Mouse (Mus musculus) myocyte (in vitro differentiated cells): ENCODE measurements around the gene Bach2. TPM values are rescaled to one million over a fixed set of nuclear protein-coding genes. Genes with fewer than 3 reads are reported as not detected.

Source experiments
- H3K27me3 ChIP-seq: one replicate; pipeline ENCODE4 v1.6.1; 2011; ENCODE audit not compliant: control insufficient read depth, insufficient read depth, insufficient read length
- H3K36me3 ChIP-seq: one replicate; pipeline ENCODE4 v1.6.1; 2011; ENCODE audit not compliant: control insufficient read depth, insufficient read depth
- H3K4me2 ChIP-seq: one replicate; pipeline ENCODE4 v1.6.1; 2011; ENCODE audit warnings: low read depth, control low read depth
- H3K4me3 ChIP-seq: one replicate; pipeline ENCODE4 v1.5.1; 2011; ENCODE audit warnings: mild to moderate bottlenecking, control low read depth, moderate library complexity
- H3K79me2 ChIP-seq: one replicate; pipeline ENCODE4 v1.6.1; 2011; ENCODE audit not compliant: control insufficient read depth, insufficient read depth
- H3ac ChIP-seq: one replicate; pipeline ENCODE4 v1.6.1; 2011; ENCODE audit not compliant: control insufficient read depth, insufficient read length
- CEBPB ChIP-seq: IDR thresholded peaks from 2 replicates; pipeline ENCODE4 v1.6.1; 2011; ENCODE audit warnings: mild to moderate bottlenecking, moderate library complexity; ENCODE audit not compliant: poor library complexity, insufficient read depth, severe bottlenecking
- E2F4 ChIP-seq: IDR thresholded peaks from one replicate; pipeline ENCODE4 v1.6.1; 2011; ENCODE audit warnings: mild to moderate bottlenecking, control low read depth, moderate library complexity; ENCODE audit not compliant: insufficient read depth
- MAX ChIP-seq: IDR thresholded peaks from one replicate; pipeline ENCODE4 v1.6.1; 2011; ENCODE audit warnings: low read depth, mild to moderate bottlenecking, control low read depth
- MYOD1 ChIP-seq, 3 experiments: IDR thresholded peaks; one replicate each; pipeline ENCODE4 v1.6.1; 2011; ENCODE audit warnings: control low read depth in 2 of 3, low read depth in 2 of 3, mild to moderate bottlenecking in 2 of 3, moderate library complexity in 1 of 3; ENCODE audit not compliant: insufficient read length in 2 of 3, control insufficient read depth in 1 of 3
- MYOG ChIP-seq, 3 experiments: IDR thresholded peaks; one replicate each; pipeline ENCODE4 v1.6.1; 2011; ENCODE audit warnings: control low read depth in 2 of 3, low read depth in 2 of 3, mild to moderate bottlenecking in 2 of 3; ENCODE audit not compliant: insufficient read length in 2 of 3, control insufficient read depth in 1 of 3, insufficient read depth in 1 of 3
- POLR2A ChIP-seq: IDR thresholded peaks from one replicate; pipeline ENCODE4 v1.6.1; 2011; ENCODE audit warnings: low read depth, mild to moderate bottlenecking, control low read depth, moderate library complexity; ENCODE audit not compliant: insufficient read length
- POLR2AphosphoS2 ChIP-seq: IDR thresholded peaks from one replicate; pipeline ENCODE4 v1.6.1; 2011; ENCODE audit warnings: low read depth, control low read depth; ENCODE audit not compliant: insufficient read length
- REST ChIP-seq: IDR thresholded peaks from one replicate; pipeline ENCODE4 v1.6.1; 2011; ENCODE audit warnings: mild to moderate bottlenecking, control low read depth, moderate library complexity; ENCODE audit not compliant: insufficient read depth, insufficient read length
- SRF ChIP-seq: IDR thresholded peaks from one replicate; pipeline ENCODE4 v1.6.1; 2011; ENCODE audit warnings: low read depth; ENCODE audit not compliant: control insufficient read depth, insufficient read length
- TCF12 ChIP-seq: IDR thresholded peaks from one replicate; pipeline ENCODE4 v1.6.1; 2011; ENCODE audit warnings: mild to moderate bottlenecking, control low read depth; ENCODE audit not compliant: poor library complexity, insufficient read depth, severe bottlenecking
- TCF3 ChIP-seq: IDR thresholded peaks from one replicate; pipeline ENCODE4 v1.6.1; 2011; ENCODE audit warnings: low read depth, control low read depth; ENCODE audit not compliant: insufficient read length
- USF1 ChIP-seq: IDR thresholded peaks from one replicate; pipeline ENCODE4 v1.6.1; 2011; ENCODE audit warnings: low read depth, mild to moderate bottlenecking, control low read depth, moderate library complexity
- polyA plus RNA-seq: library from polyadenylated mRNA; unstranded; fragments of >200 nt; fragmentation: generic; extraction: Trizol; gene quantifications from one replicate; pipeline ENCODE4 v1.2.1, GENCODE M21; 2012; ENCODE audit warnings: missing spikeins

Gene Bach2
- polyA plus RNA-seq, 1 experiment: 0.29 TPM

DNA sequence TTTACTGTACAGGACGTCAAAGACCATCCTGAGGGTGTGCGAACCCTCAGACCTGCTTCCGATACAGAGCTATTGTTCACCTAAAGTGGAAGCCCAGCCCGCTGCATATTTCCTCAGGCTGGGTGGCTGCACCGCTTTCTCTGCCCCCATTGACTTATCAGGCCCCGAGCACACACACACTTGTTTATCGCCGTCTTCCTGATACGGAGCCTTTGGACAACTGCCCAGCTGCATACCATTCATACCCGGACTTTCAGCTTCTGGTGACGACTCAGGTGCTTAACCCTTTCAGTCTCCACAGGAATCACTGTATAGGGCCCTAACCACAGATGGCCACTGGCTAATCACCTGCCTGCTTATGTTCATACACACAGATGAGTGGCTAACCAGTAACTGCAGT lies 99.0 kb downstream of the Bach2 start:
- no peaks in the 10 kb centered on the region for H3K79me2 ChIP-seq
- TF ChIP-seq REST (no peak), MYOG (IDR thresholded peaks at IDR 0.05; ENCODE audit: control insufficient read depth in 1 of 3, insufficient read depth in 1 of 3, insufficient read length in 2 of 3, low read depth in 2 of 3) (no peak), MAX (no peak), TCF3 (no peak), SRF (no peak), POLR2AphosphoS2 (no peak)
- H3K4me2 ChIP-seq: no peak overlapping the region
- H3K4me3 ChIP-seq: no peak overlapping the region
- H3K27me3 ChIP-seq: no peaks in the 10 kb centered on the region
- no peak overlapping the region for H3ac ChIP-seq
- H3K36me3 ChIP-seq: no peaks in the 10 kb centered on the region

GRCm38 (mm10) chr4:32338451-32338850 lies 99.8 kb downstream of the Bach2 start:
- Histone ChIP-seq H3K27me3 (no peaks in the 10 kb centered on the region), H3K4me2 (no peak overlapping the region), H3ac (no peak overlapping the region), H3K79me2 (no peaks in the 10 kb centered on the region), H3K4me3 (no peak overlapping the region), H3K36me3 (no peaks in the 10 kb centered on the region)
- TF ChIP-seq MYOD1 (IDR thresholded peaks at IDR 0.05; ENCODE audit: control insufficient read depth in 1 of 3, insufficient read length in 2 of 3, low read depth in 2 of 3) (no peak), REST (no peak), MAX (no peak), USF1 (no peak), TCF3 (no peak), POLR2AphosphoS2 (no peak), POLR2A (no peak), SRF (no peak), MYOG (IDR thresholded peaks at IDR 0.05; ENCODE audit: control insufficient read depth in 1 of 3, insufficient read depth in 1 of 3, insufficient read length in 2 of 3, low read depth in 2 of 3) (no peak), E2F4 (no peak), CEBPB (no peak), TCF12 (no peak)

DNA sequence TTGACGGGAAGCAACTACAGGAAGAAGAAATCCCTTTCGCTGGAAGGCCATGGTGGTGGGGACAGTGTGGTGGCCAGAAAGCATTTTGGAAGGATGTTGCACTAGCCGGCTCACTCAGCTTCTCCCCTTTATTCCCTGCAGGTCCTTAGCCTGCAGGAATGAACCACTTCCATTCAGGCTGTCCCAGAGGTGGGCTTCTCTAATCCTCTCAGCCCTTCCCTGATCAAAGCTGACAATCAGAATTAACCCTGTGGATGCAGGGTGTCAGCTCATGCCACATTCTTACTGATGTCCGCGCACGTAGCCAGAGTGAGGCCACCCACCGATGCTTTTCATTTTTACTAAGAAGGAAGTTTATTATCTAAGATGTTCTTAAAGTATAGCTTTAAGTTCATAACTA lies 102.2 kb downstream of the Bach2 start:
- Histone ChIP-seq H3K36me3 (no peaks in the 10 kb centered on the region), H3K79me2 (no peaks in the 10 kb centered on the region), H3K4me3 (no peak overlapping the region), H3K27me3 (no peaks in the 10 kb centered on the region), H3ac (no peak overlapping the region), H3K4me2 (no peak overlapping the region)
- no peak for TF ChIP-seq SRF
- no peak for TF ChIP-seq MYOD1 (IDR thresholded peaks at IDR 0.05; ENCODE audit: control insufficient read depth in 1 of 3, insufficient read length in 2 of 3, low read depth in 2 of 3)
- no peak for TF ChIP-seq USF1
- no peak for TF ChIP-seq E2F4
- TF ChIP-seq MAX: no peak
- no peak for TF ChIP-seq POLR2AphosphoS2
- no peak for TF ChIP-seq TCF3
- TF ChIP-seq REST: no peak
- TF ChIP-seq TCF12: no peak

DNA sequence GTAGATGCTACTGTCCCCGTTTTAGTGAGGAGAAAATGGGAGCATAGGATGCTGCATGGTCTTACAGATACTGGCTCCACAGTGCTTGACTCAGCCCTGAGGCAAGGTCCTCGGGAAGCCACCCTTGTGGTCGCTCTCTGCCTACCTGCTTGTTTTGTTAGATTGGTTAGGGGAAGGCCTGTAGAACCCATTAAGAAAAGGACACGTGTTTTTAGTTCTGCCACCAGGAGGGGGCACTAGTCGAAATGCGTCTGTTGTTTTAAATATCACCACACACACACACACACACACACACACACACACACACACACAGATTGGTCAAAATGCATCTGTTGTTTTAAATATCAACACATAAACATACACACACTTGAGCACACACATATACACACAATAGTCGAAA lies 103.7 kb downstream of the Bach2 start:
- TF ChIP-seq POLR2A: no peak
- no peak for TF ChIP-seq CEBPB
- no peak for TF ChIP-seq SRF
- no peak for TF ChIP-seq POLR2AphosphoS2
- TF ChIP-seq MYOD1 (IDR thresholded peaks at IDR 0.05; ENCODE audit: control insufficient read depth in 1 of 3, insufficient read length in 2 of 3, low read depth in 2 of 3): no peak
- no peak for TF ChIP-seq MYOG (IDR thresholded peaks at IDR 0.05; ENCODE audit: control insufficient read depth in 1 of 3, insufficient read depth in 1 of 3, insufficient read length in 2 of 3, low read depth in 2 of 3)
- no peak for TF ChIP-seq TCF12
- H3K36me3 ChIP-seq: no peaks in the 10 kb centered on the region

DNA sequence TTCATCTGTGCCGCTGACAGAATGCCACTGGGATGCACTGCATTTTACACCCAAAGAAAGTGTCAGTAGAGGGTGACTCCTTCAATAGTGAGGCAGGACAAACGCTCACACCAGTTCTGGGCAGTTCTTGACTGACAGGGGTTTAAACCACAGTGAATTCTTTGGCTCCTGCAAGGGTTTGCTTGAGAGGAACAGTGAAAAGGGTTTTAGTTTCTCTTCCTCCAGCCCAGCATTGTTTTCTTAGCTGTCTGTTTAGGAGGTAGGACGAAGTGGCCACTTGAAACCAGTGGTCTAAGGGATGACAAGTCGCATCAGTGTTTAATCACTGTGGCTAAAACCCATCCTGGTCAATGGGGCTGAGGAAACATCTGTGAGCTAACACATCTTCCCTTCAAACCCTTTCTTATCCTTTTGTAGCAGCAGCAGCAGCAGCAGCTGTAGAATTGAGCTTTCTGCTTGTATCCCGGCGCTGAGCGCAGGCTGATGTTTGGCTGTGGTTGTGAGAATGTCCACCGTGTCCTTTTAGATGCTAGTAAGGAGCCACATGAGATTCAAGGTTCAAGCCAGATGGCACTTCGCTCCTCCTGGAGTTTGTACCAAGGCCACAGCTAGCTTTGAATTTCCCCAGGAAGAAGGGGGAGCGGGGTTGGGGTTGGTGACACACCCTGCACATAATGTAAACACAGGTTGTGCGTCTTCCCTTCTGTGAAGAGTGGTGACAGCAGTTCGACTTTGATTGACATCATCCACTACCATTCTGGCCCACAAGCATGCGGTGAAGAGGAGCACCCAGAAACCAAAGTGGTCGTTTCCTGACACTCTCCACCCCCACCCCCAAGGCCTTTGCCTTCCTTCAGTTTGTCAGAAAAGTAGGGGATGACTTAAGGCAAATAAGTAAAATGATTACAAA lies 104.9 kb downstream of the Bach2 start:
- Histone ChIP-seq H3ac (no peak overlapping the region), H3K79me2 (no peaks in the 10 kb centered on the region), H3K4me2 (peak overlapping the region; percentile 53), H3K36me3 (no peaks in the 10 kb centered on the region), H3K4me3 (no peak overlapping the region), H3K27me3 (no peaks in the 10 kb centered on the region)
- TF ChIP-seq MAX (no peak), USF1 (no peak), E2F4 (no peak), CEBPB (no peak), MYOD1 (IDR thresholded peaks at IDR 0.05; ENCODE audit: control insufficient read depth in 1 of 3, insufficient read length in 2 of 3, low read depth in 2 of 3) (no peak), POLR2AphosphoS2 (no peak), TCF12 (no peak), MYOG (IDR thresholded peaks at IDR 0.05; ENCODE audit: control insufficient read depth in 1 of 3, insufficient read depth in 1 of 3, insufficient read length in 2 of 3, low read depth in 2 of 3) (no peak), SRF (no peak), REST (no peak)

More for the DNA sequence above, 103.7 kb downstream of the Bach2 start:
- Histone ChIP-seq H3K79me2 (no peaks in the 10 kb centered on the region), H3K27me3 (no peaks in the 10 kb centered on the region), H3K4me2 (no peak overlapping the region), H3ac (no peak overlapping the region), H3K4me3 (no peak overlapping the region)
